Mouse (Mus musculus) gastrocnemius, postnatal 4 days (tissue): ENCODE data around the gene Ptprh. TPM values are rescaled to one million over a fixed set of nuclear protein-coding genes. Genes with fewer than 3 reads are reported as not detected.

Source experiments
- DNase-seq, 2 experiments: peaks; one replicate each; pipeline ENCODE4 v3.0.0; 2021 to 2022; ENCODE audit warnings: low spot score in 2 of 2, mixed read lengths in 2 of 2
- long read RNA-seq, 2 experiments: library from polyadenylated mRNA; stranded (forward); transcript quantifications; one replicate each; pipeline ENCODE4 v2.0.0; 2021
- total RNA-seq, 2 experiments: library from RNA; stranded (reverse); gene quantifications; 2 replicates each; pipeline ENCODE4 v1.2.3; 2021

Gene Ptprh
- not detected for total RNA-seq
- long read RNA-seq, experiment 1 = 0 reads
- long read RNA-seq, experiment 2 = 0 reads

- no peak for DNase-seq
These were observed at the start of gene Ptprh for GRCm38 (mm10) chr7:4603873-4604272. Gene Ptprh (minus strand): TSS chr7:4604041.

GRCm38 (mm10) chr7:4653351-4653750 lies 49.5 kb upstream of the Ptprh start:
- DNase-seq = no peak

- no peak for DNase-seq
These were observed 48.9 kb upstream of the Ptprh start for GRCm38 (mm10) chr7:4652726-4653125.

- no peak for DNase-seq
These were observed 47.7 kb upstream of the Ptprh start for GRCm38 (mm10) chr7:4651581-4651980.

- no peak for DNase-seq
These were observed 44.2 kb upstream of the Ptprh start for GRCm38 (mm10) chr7:4647992-4648391.

- DNase-seq = no peak
These were observed 43.5 kb upstream of the Ptprh start for GRCm38 (mm10) chr7:4647291-4647690.

GRCm38 (mm10) chr7:4646806-4647205 lies 43.0 kb upstream of the Ptprh start:
- no peak for DNase-seq

- DNase-seq = no peak
These were observed 39.4 kb upstream of the Ptprh start for GRCm38 (mm10) chr7:4643225-4643624.

GRCm38 (mm10) chr7:4641956-4642355 lies 38.1 kb upstream of the Ptprh start:
- DNase-seq = no peak

- DNase-seq = no peak
These were observed 37.3 kb upstream of the Ptprh start for GRCm38 (mm10) chr7:4641155-4641554.

GRCm38 (mm10) chr7:4636179-4636578 lies 32.3 kb upstream of the Ptprh start:
- no peak for DNase-seq

GRCm38 (mm10) chr7:4631031-4631430 lies 27.2 kb upstream of the Ptprh start, which contains the start of gene Tmem86b:
Gene Tmem86b (minus strand): TSS chr7:4631422.
- DNase-seq = no peak

- DNase-seq = no peak
These were observed 26.4 kb upstream of the Ptprh start for GRCm38 (mm10) chr7:4630198-4630597.

- DNase-seq = no peak
These were observed 25.7 kb upstream of the Ptprh start for GRCm38 (mm10) chr7:4629586-4629985.

GRCm38 (mm10) chr7:4625928-4626327 lies 22.1 kb upstream of the Ptprh start:
- DNase-seq = no peak

- no peak for DNase-seq
These were observed 20.5 kb upstream of the Ptprh start for GRCm38 (mm10) chr7:4624343-4624742.

- DNase-seq = no peak
These were observed 19.8 kb upstream of the Ptprh start for GRCm38 (mm10) chr7:4623544-4624189.

GRCm38 (mm10) chr7:4619979-4620378 lies 16.1 kb upstream of the Ptprh start:
- peak in 1 of 2 experiments; percentile 53 for DNase-seq

- no peak for DNase-seq
These were observed 10.0 kb upstream of the Ptprh start for GRCm38 (mm10) chr7:4613740-4614403.

- no peak for DNase-seq
These were observed 9.1 kb upstream of the Ptprh start for GRCm38 (mm10) chr7:4612956-4613355.

- DNase-seq = no peak
These were observed 8.5 kb upstream of the Ptprh start for GRCm38 (mm10) chr7:4612386-4612785.

- DNase-seq = no peak
These were observed 8.1 kb upstream of the Ptprh start for GRCm38 (mm10) chr7:4611921-4612341.

GRCm38 (mm10) chr7:4611511-4611910 lies 7.7 kb upstream of the Ptprh start:
- DNase-seq = no peak
